Mouse (Mus musculus) CH12.LX (cell line): Measurements from ENCODE around the gene Arpc5. TPM values are rescaled to one million over a fixed set of nuclear protein-coding genes. Genes with fewer than 3 reads are reported as not detected.

Experiments used
- DNase-seq: peaks from one replicate; pipeline ENCODE4 v3.0.0-alpha.2; 2013; ENCODE audit errors: extremely low read depth
- H3K27ac ChIP-seq: 2 replicates; pipeline ENCODE4 v1.5.1; 2012; ENCODE audit warnings: low read depth, mild to moderate bottlenecking, control low read depth, moderate library complexity; ENCODE audit not compliant: insufficient read depth
- H3K27me3 ChIP-seq: replicated peaks from 2 replicates; pipeline ENCODE3; 2012; ENCODE audit warnings: inconsistent platforms
- H3K36me3 ChIP-seq, 2 experiments: replicated peaks in 1 of 2; 2 replicates each; pipeline versions ENCODE3 to v1.6.1; 2012; ENCODE audit warnings: inconsistent platforms in 1 of 2, low read length in 1 of 2, mild to moderate bottlenecking in 1 of 2, mixed read lengths in 1 of 2, moderate library complexity in 1 of 2; ENCODE audit not compliant: control insufficient read depth in 1 of 2, insufficient read depth in 1 of 2
- H3K4me1 ChIP-seq, 2 experiments: 2 replicates each; pipeline ENCODE4 v1.6.1; 2012; ENCODE audit warnings: inconsistent platforms in 1 of 2, moderate library complexity in 1 of 2; ENCODE audit not compliant: insufficient read depth in 2 of 2, control insufficient read depth in 1 of 2
- H3K4me2 ChIP-seq: 2 replicates; pipeline ENCODE4 v1.6.1; 2012; ENCODE audit warnings: low read depth, mild to moderate bottlenecking, control low read depth; ENCODE audit not compliant: poor library complexity, insufficient read depth, severe bottlenecking
- H3K4me3 ChIP-seq, 3 experiments: fragments of 150-350 bp in 1 of 3; sonication (generic) in 1 of 3; replicated peaks in 1 of 3; 2 replicates each; pipeline versions ENCODE3 to v1.5.1; 2011 to 2012; ENCODE audit warnings: low read depth in 2 of 3, low read length in 2 of 3, mild to moderate bottlenecking in 2 of 3, moderate library complexity in 2 of 3, control low read depth in 1 of 3, improper control_type of control experiment in 1 of 3, inconsistent platforms in 1 of 3, mixed read lengths in 1 of 3; ENCODE audit not compliant: poor library complexity in 1 of 3
- H3K79me2 ChIP-seq: replicated peaks from 2 replicates; pipeline ENCODE4 v1.6.1; 2012; ENCODE audit warnings: mild to moderate bottlenecking, moderate library complexity; ENCODE audit not compliant: control insufficient read depth, poor library complexity, insufficient read depth, severe bottlenecking; ENCODE audit errors: extremely low read depth
- H3K9ac ChIP-seq: 2 replicates; pipeline ENCODE4 v1.6.1; 2012; ENCODE audit warnings: low read depth, mild to moderate bottlenecking, control low read depth, moderate library complexity; ENCODE audit not compliant: insufficient read depth
- H3K9me3 ChIP-seq: replicated peaks from 2 replicates; pipeline ENCODE3; 2012; ENCODE audit warnings: low read length, inconsistent platforms, mixed read lengths
- BHLHE40 ChIP-seq: IDR thresholded peaks from 2 replicates; pipeline ENCODE4 v1.6.1; 2011; ENCODE audit warnings: mild to moderate bottlenecking, low read depth, low read length, improper control_type of control experiment
- CHD1 ChIP-seq: IDR thresholded peaks from 2 replicates; pipeline ENCODE4 v1.6.1; 2012; ENCODE audit warnings: low read depth, low read length, improper control_type of control experiment, inconsistent platforms
- CHD2 ChIP-seq: IDR thresholded peaks from 2 replicates; pipeline ENCODE4 v1.6.1; 2011; ENCODE audit warnings: low read length, improper control_type of control experiment
- CTCF ChIP-seq, 2 experiments: IDR thresholded peaks in 1 of 2; conservative IDR thresholded peaks in 1 of 2; 2 replicates each; pipeline ENCODE4 v1.5.1; 2011 to 2012; ENCODE audit warnings: low read depth in 2 of 2, low read length in 2 of 2, improper control_type of control experiment in 1 of 2, inconsistent platforms in 1 of 2, mild to moderate bottlenecking in 1 of 2, moderate library complexity in 1 of 2
- E2F4 ChIP-seq: IDR thresholded peaks from 2 replicates; pipeline ENCODE4 v1.6.1; 2011; ENCODE audit warnings: low read depth, low read length, improper control_type of control experiment; ENCODE audit not compliant: insufficient replicate concordance
- ETS1 ChIP-seq: conservative IDR thresholded peaks from 2 replicates; pipeline ENCODE4 v1.6.1; 2012; ENCODE audit warnings: low read depth, mild to moderate bottlenecking, inconsistent platforms, low read length, improper control_type of control experiment, moderate library complexity
- HCFC1 ChIP-seq: IDR thresholded peaks from 2 replicates; pipeline ENCODE4 v1.6.1; 2012; ENCODE audit warnings: low read depth, mild to moderate bottlenecking, inconsistent platforms, low read length, improper control_type of control experiment
- IRF4 ChIP-seq: IDR thresholded peaks from 2 replicates; pipeline ENCODE4 v1.6.1; 2014; ENCODE audit warnings: low read depth, mild to moderate bottlenecking, inconsistent platforms, low read length, improper control_type of control experiment
- JUND ChIP-seq: conservative IDR thresholded peaks from 2 replicates; pipeline ENCODE4 v1.6.1; 2011; ENCODE audit warnings: low read depth, low read length, improper control_type of control experiment
- MEF2A ChIP-seq: IDR thresholded peaks from 2 replicates; pipeline ENCODE4 v1.6.1; 2014; ENCODE audit warnings: low read depth, mild to moderate bottlenecking, inconsistent platforms, low read length, improper control_type of control experiment, borderline replicate concordance
- MXI1 ChIP-seq: IDR thresholded peaks from 2 replicates; pipeline ENCODE4 v1.6.1; 2011; ENCODE audit warnings: mild to moderate bottlenecking, low read depth, low read length, improper control_type of control experiment
- NRF1 ChIP-seq: IDR thresholded peaks from 2 replicates; pipeline ENCODE4 v1.6.1; 2014; ENCODE audit warnings: low read depth, mild to moderate bottlenecking, inconsistent platforms, low read length, improper control_type of control experiment, moderate library complexity
- POLR2AphosphoS2 ChIP-seq: IDR thresholded peaks from 2 replicates; pipeline ENCODE4 v1.6.1; 2011; ENCODE audit warnings: low read depth, low read length, improper control_type of control experiment
- RAD21 ChIP-seq: IDR thresholded peaks from 2 replicates; pipeline ENCODE4 v1.6.1; 2011; ENCODE audit warnings: low read depth, mild to moderate bottlenecking, low read length, improper control_type of control experiment, moderate library complexity
- RCOR1 ChIP-seq: conservative IDR thresholded peaks from 2 replicates; pipeline ENCODE4 v1.6.1; 2012; ENCODE audit warnings: low read depth, mild to moderate bottlenecking, inconsistent platforms, low read length, improper control_type of control experiment
- SMC3 ChIP-seq: IDR thresholded peaks from 2 replicates; pipeline ENCODE4 v1.6.1; 2011; ENCODE audit warnings: low read depth, low read length, improper control_type of control experiment
- UBTF ChIP-seq: IDR thresholded peaks from 2 replicates; pipeline ENCODE4 v1.6.1; 2012; ENCODE audit warnings: low read depth, mild to moderate bottlenecking, inconsistent platforms, low read length, improper control_type of control experiment, moderate library complexity
- USF1 ChIP-seq: IDR thresholded peaks from 2 replicates; pipeline ENCODE4 v1.6.1; 2014; ENCODE audit warnings: low read depth, mild to moderate bottlenecking, inconsistent platforms, low read length, improper control_type of control experiment
- ZKSCAN1 ChIP-seq: IDR thresholded peaks from 2 replicates; pipeline ENCODE4 v1.6.1; 2012; ENCODE audit warnings: low read depth, inconsistent platforms, low read length, improper control_type of control experiment, borderline replicate concordance
- ZMIZ1 ChIP-seq: IDR thresholded peaks from 2 replicates; pipeline ENCODE4 v1.6.1; 2012; ENCODE audit warnings: low read depth, mild to moderate bottlenecking, inconsistent platforms, low read length, improper control_type of control experiment
- ZNF384 ChIP-seq: IDR thresholded peaks from 2 replicates; pipeline ENCODE4 v1.6.1; 2012; ENCODE audit warnings: low read depth, low read length, improper control_type of control experiment, inconsistent platforms
- dilution Hi-C: fragments of 300-500 bp; cut with MboI; formaldehyde crosslinking; loops from 2 replicates; pipeline ENCODE4 v1.14.3; 2020; ENCODE audit warnings: low sequenced_read_pairs; ENCODE audit not compliant: extremely low pct_unique_long_range_greater_than_20kb, extremely low pct_ligation_motif_present
- in situ Hi-C: fragments of 300-500 bp; cut with MboI; formaldehyde crosslinking; loops from 3 replicates; pipeline ENCODE4 v1.14.3; 2019; ENCODE audit warnings: low sequenced_read_pairs, low pct_ligation_motif_present, low pct_unique_long_range_greater_than_20kb, mixed read lengths
- polyA plus RNA-seq: library from polyadenylated mRNA; unstranded; fragments of >175 nt; gene quantifications from 2 replicates; pipeline ENCODE4 v1.2.1, GENCODE M21; 2012; ENCODE audit warnings: low read depth; ENCODE audit not compliant: insufficient read length
- total RNA-seq, 2 experiments: library from RNA; depleted of rRNA; stranded (reverse); fragments of 300-350 nt in 1 of 2; fragments of >200 nt in 1 of 2; gene quantifications; 2 replicates each; pipeline ENCODE4 v1.2.3; 2012 to 2014

The Arpc5 gene
- total and polyA plus RNA-seq, 3 experiments, result 125 to 399 (median 232) TPM

DNA sequence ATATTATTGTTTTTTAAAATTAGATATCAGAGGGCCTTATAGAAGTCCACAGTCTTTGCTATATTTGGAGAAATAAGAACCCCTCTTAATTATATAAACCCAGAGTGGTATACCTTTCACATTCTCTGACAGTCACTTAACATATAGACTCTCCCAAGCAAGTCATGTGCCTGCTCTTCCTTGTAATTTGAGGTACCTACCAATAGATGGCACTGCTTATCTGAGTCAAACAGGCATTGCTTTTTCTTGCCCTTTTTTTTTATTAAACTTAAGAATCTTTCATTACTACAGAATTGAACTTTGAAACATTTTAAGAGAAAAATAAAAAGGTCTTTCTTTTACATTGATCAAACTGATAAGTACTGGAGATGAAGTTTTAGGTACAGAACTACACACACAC is 42.1 kb upstream of the Arpc5 start:
- Histone ChIP-seq H3K4me2 (no peak overlapping the region), H3K27ac (no peak overlapping the region), H3K4me1 (peaks cover 0 to 17% of the 10 kb centered on the region in 2 experiments; a peak in 2 of 4 replicates), H3K79me2 (no peaks in the 10 kb centered on the region)
- TF ChIP-seq RAD21 (peak; percentile 72), CHD1 (no peak), MXI1 (no peak), USF1 (no peak), NRF1 (no peak), ZNF384 (peak; percentile 85), ZMIZ1 (no peak), HCFC1 (no peak), BHLHE40 (peak; percentile 56; the same call in 1 of the 2 replicates), CTCF (conservative IDR thresholded peaks at IDR 0.05 in 1 of 2, IDR thresholded peaks at IDR 0.05 in 1 of 2; ENCODE audit: low read depth in 2 of 2, low read length in 2 of 2) (peak; percentile 30 to 73; a peak in 2 of 4 replicates), UBTF (no peak), RCOR1 (no peak), POLR2AphosphoS2 (no peak), IRF4 (no peak), SMC3 (peak; percentile 32; the same call in 1 of the 2 replicates), E2F4 (no peak), ZKSCAN1 (no peak), JUND (no peak)
- TF ChIP-seq, all 38 proteins: peak for 5
- H3K36me3 ChIP-seq, result no peaks in the 10 kb centered on the region
- peak; percentile 30 for DNase-seq
- no peak overlapping the region for H3K4me3 ChIP-seq
- no peaks in the 10 kb centered on the region for H3K27me3 ChIP-seq
- H3K9me3 ChIP-seq, result no peaks in the 10 kb centered on the region
- no peak overlapping the region for H3K9ac ChIP-seq
- dilution Hi-C loops (no loop called here), in situ Hi-C loops (no loop called here)

DNA sequence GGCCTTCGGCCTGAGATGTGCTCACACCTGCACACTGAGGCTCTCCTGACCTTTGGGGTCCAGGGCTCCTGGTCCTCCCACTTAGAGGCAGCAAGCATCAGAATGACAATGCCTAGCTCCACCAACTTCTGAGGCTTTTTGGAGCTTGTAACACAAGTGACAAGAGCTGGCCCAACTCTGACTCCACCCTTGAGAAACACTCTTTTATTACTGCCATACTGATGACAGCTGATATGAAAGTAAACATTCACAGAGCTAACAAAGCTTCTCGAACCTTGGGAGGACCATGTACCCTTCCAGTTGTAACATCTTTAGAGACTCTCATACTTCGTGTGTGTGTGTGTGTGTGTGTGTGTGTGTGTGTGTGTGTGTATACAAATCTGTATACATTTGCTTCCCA is 40.2 kb upstream of the Arpc5 start:
- dilution Hi-C loops, result no loop called here
- in situ Hi-C loops, result no loop called here
- Histone ChIP-seq H3K27me3 (no peaks in the 10 kb centered on the region), H3K4me1 (peaks cover 0 to 8% of the 10 kb centered on the region in 2 experiments; a peak in 1 of 4 replicates), H3K4me3 (no peak overlapping the region), H3K27ac (no peak overlapping the region), H3K36me3 (no peaks in the 10 kb centered on the region), H3K79me2 (no peaks in the 10 kb centered on the region), H3K4me2 (no peak overlapping the region), H3K9ac (no peak overlapping the region), H3K9me3 (no peaks in the 10 kb centered on the region)
- no peak for DNase-seq
- no peak for TF ChIP-seq CHD2
- no peak for TF ChIP-seq ETS1
- no peak for TF ChIP-seq MEF2A
- no peak for TF ChIP-seq ZNF384
- no peak for TF ChIP-seq CTCF (conservative IDR thresholded peaks at IDR 0.05 in 1 of 2, IDR thresholded peaks at IDR 0.05 in 1 of 2; ENCODE audit: low read depth in 2 of 2, low read length in 2 of 2)
- no peak for TF ChIP-seq RAD21
